ENCODE assay signal across 19 mouse cellular contexts in genomic region chr2:149934139-149934538, GRCm38 (mm10).
DNase-seq lines count a peak whose midpoint lies in the region; ATAC-seq and TF ChIP-seq lines count a peak whose summit lies in the region.
"Had no signal": no experiment of that assay in that cellular context is flagged by ENCODE, and none has a peak within 500 bp of the region (broad histone marks: within the 10 kb centered on the region; RNA-seq: fewer than 3 reads in every experiment).

No protein-coding gene starts in this region.

- H3K4me1 ChIP-seq in forebrain, embryonic 13.5 days = no peaks in the 10 kb centered on the region
- H3K4me1 ChIP-seq in forebrain, embryonic 14.5 days (ENCODE audit: control insufficient read depth, insufficient read depth, low read length) = no peaks in the 10 kb centered on the region
- no peaks in the 10 kb centered on the region for H3K4me1 ChIP-seq in neural tube, embryonic 11.5 days (ENCODE audit: control insufficient read depth, insufficient read depth, low read length)
- H3K4me1 ChIP-seq in limb, embryonic 14.5 days (ENCODE audit: control insufficient read depth, insufficient read depth, low read length) = peaks cover 25% of the 10 kb centered on the region
- H3K4me1 ChIP-seq: embryonic facial prominence, embryonic 15.5 days; liver, embryonic 15.5 days had no signal

- H3K36me3 ChIP-seq in forebrain, embryonic 13.5 days (ENCODE audit: poor library complexity, severe bottlenecking) = no peaks in the 10 kb centered on the region
- no peaks in the 10 kb centered on the region for H3K36me3 ChIP-seq in forebrain, embryonic 14.5 days (ENCODE audit: control insufficient read depth, insufficient read depth, low read length)
- H3K36me3 ChIP-seq in neural tube, embryonic 11.5 days (ENCODE audit: control insufficient read depth, insufficient read depth, low read length) = no peaks in the 10 kb centered on the region
- H3K36me3 ChIP-seq in limb, embryonic 14.5 days (ENCODE audit: control insufficient read depth, insufficient read depth, low read length) = no peaks in the 10 kb centered on the region
- H3K36me3 ChIP-seq: embryonic facial prominence, embryonic 15.5 days; liver, embryonic 15.5 days had no signal

- no peak overlapping the region for H3K4me3 ChIP-seq in forebrain, embryonic 13.5 days
- H3K4me3 ChIP-seq in forebrain, embryonic 14.5 days (ENCODE audit: low read depth, low read length) = no peak overlapping the region
- H3K4me3 ChIP-seq in neural tube, embryonic 11.5 days (ENCODE audit: low read depth, low read length) = no peak overlapping the region
- H3K4me3 ChIP-seq in limb, embryonic 14.5 days (replicated peaks; ENCODE audit: low read length) = no peak overlapping the region
- H3K4me3 ChIP-seq: embryonic facial prominence, embryonic 15.5 days; layer of hippocampus, adult 2 months; liver, embryonic 15.5 days had no signal

- no peak overlapping the region for H3K9ac ChIP-seq in forebrain, embryonic 13.5 days
- no peak overlapping the region for H3K9ac ChIP-seq in forebrain, embryonic 14.5 days (ENCODE audit: low read length)
- H3K9ac ChIP-seq in neural tube, embryonic 11.5 days (ENCODE audit: low read length) = no peak overlapping the region
- H3K9ac ChIP-seq in limb, embryonic 14.5 days (ENCODE audit: low read depth, low read length, severe bottlenecking) = no peak overlapping the region
- H3K9ac ChIP-seq: embryonic facial prominence, embryonic 15.5 days; hindbrain, embryonic 14.5 days; liver, embryonic 15.5 days had no signal

- DNase-seq in forebrain, embryonic 14.5 days (ENCODE audit: low spot score) = no peak
- DNase-seq in neural tube, embryonic 11.5 days (ENCODE audit: low spot score) = no peak
- no peak for DNase-seq in neural tube, embryonic 10.5 days (ENCODE audit: extremely low spot score, low spot score)
- no peak for DNase-seq in limb, embryonic 14.5 days (ENCODE audit: low spot score)
- DNase-seq in cerebellum, postnatal 25 days = no peak
- no peak for DNase-seq in layer of hippocampus, adult 18-20 months (ENCODE audit: low spot score in 2 of 2)
- DNase-seq: cerebellum, adult 9-10 months; gastrocnemius, postnatal 10 days; kidney, adult 11 months; left cerebral cortex, postnatal 4 days; right cerebral cortex, postnatal 25 days; thymus, postnatal 14 days had no signal

- H3K4me2 ChIP-seq in forebrain, embryonic 13.5 days = no peak overlapping the region
- no peak overlapping the region for H3K4me2 ChIP-seq in forebrain, embryonic 14.5 days (ENCODE audit: low read length)
- no peak overlapping the region for H3K4me2 ChIP-seq in neural tube, embryonic 11.5 days (ENCODE audit: low read depth)
- H3K4me2 ChIP-seq in limb, embryonic 14.5 days (replicated peaks; ENCODE audit: low read depth, low read length, severe bottlenecking) = no peak overlapping the region
- H3K4me2 ChIP-seq: embryonic facial prominence, embryonic 15.5 days; hindbrain, embryonic 14.5 days; liver, embryonic 15.5 days had no signal

- WGBS in forebrain, embryonic 13.5 days = 7% methylated on average over 4 of the region's 4 CpGs
- WGBS in forebrain, embryonic 14.5 days = 5% methylated on average over 4 of the region's 4 CpGs
- 39% methylated on average over 4 of the region's 4 CpGs for WGBS in neural tube, embryonic 11.5 days
- 19% methylated on average over 4 of the region's 4 CpGs for WGBS in limb, embryonic 14.5 days

- no peaks in the 10 kb centered on the region for H3K27me3 ChIP-seq in forebrain, embryonic 13.5 days
- H3K27me3 ChIP-seq in forebrain, embryonic 14.5 days (replicated peaks; ENCODE audit: control insufficient read depth, insufficient read depth, low read length) = no peaks in the 10 kb centered on the region
- H3K27me3 ChIP-seq in neural tube, embryonic 11.5 days (ENCODE audit: control insufficient read depth, insufficient read depth, low read length) = no peaks in the 10 kb centered on the region
- H3K27me3 ChIP-seq in limb, embryonic 14.5 days (ENCODE audit: control insufficient read depth, insufficient read depth, low read length) = no peaks in the 10 kb centered on the region
- H3K27me3 ChIP-seq: CH12.LX; embryonic facial prominence, embryonic 15.5 days; liver, embryonic 15.5 days had no signal

- no peak overlapping the region for H3K27ac ChIP-seq in forebrain, embryonic 13.5 days
- no peak overlapping the region for H3K27ac ChIP-seq in forebrain, embryonic 14.5 days (ENCODE audit: low read depth, low read length)
- no peak overlapping the region for H3K27ac ChIP-seq in neural tube, embryonic 11.5 days (ENCODE audit: low read depth, low read length)
- H3K27ac ChIP-seq in limb, embryonic 14.5 days (replicated peaks; ENCODE audit: low read depth, low read length) = peak overlapping the region; percentile 26; the same call in 1 of the 2 replicates
- H3K27ac ChIP-seq: hindbrain, embryonic 14.5 days; kidney, postnatal 0 days; layer of hippocampus, adult 2 months; liver, embryonic 15.5 days had no signal

- no peaks in the 10 kb centered on the region for H3K9me3 ChIP-seq in forebrain, embryonic 13.5 days (replicated peaks)
- H3K9me3 ChIP-seq in forebrain, embryonic 14.5 days (replicated peaks; ENCODE audit: control insufficient read depth, low read length) = no peaks in the 10 kb centered on the region
- no peaks in the 10 kb centered on the region for H3K9me3 ChIP-seq in neural tube, embryonic 11.5 days (ENCODE audit: control insufficient read depth, low read length)
- no peaks in the 10 kb centered on the region for H3K9me3 ChIP-seq in limb, embryonic 14.5 days (ENCODE audit: control insufficient read depth, low read length)
- H3K9me3 ChIP-seq: embryonic facial prominence, embryonic 15.5 days; liver, embryonic 15.5 days had no signal

- peak; percentile 44; the same call in 1 of the 2 replicates for ATAC-seq in forebrain, embryonic 13.5 days
- ATAC-seq in forebrain, embryonic 14.5 days = no peak
- peak; percentile 11; the same call in 1 of the 2 replicates for ATAC-seq in neural tube, embryonic 11.5 days (ENCODE audit: insufficient read depth, low FRiP score, low TSS enrichment)
- ATAC-seq in limb, embryonic 14.5 days (ENCODE audit: low FRiP score, low read depth) = peak; percentile 16; the same call in 1 of the 2 replicates

- no peak for TF ChIP-seq POLR2A in limb, embryonic 14.5 days (IDR thresholded peaks at IDR 0.05; ENCODE audit: borderline replicate concordance, extremely low read depth, insufficient read depth, insufficient read length)
